Mouse (Mus musculus) heart, embryonic 16.5 days (tissue): ENCODE results near the gene Tmem86b. TPM values are rescaled to one million over a fixed set of nuclear protein-coding genes. Genes with fewer than 3 reads are reported as not detected.

Experiments used
- ATAC-seq: fragments of 200-750 bp; cut with Nextera tagmentation; replicated peaks from 2 replicates; pipeline ENCODE4 v1.8.0; 2017; ENCODE audit warnings: moderate number of reproducible peaks; ENCODE audit not compliant: insufficient read depth, low FRiP score; ENCODE audit errors: extremely low read depth
- H3K27ac ChIP-seq: fragments of 300-500 bp; sonication (generic); 2 replicates; pipeline ENCODE4 v1.5.1; 2014; ENCODE audit warnings: mild to moderate bottlenecking, low read length, control low read depth, moderate library complexity
- H3K27me3 ChIP-seq: fragments of 300-500 bp; sonication (generic); 2 replicates; pipeline ENCODE4 v1.6.1; 2014; ENCODE audit warnings: low read length, mixed read lengths; ENCODE audit not compliant: control insufficient read depth, insufficient read depth
- H3K36me3 ChIP-seq: fragments of 300-500 bp; sonication (generic); 2 replicates; pipeline ENCODE4 v1.6.1; 2014; ENCODE audit not compliant: control insufficient read depth, insufficient read depth
- H3K4me1 ChIP-seq: fragments of 300-500 bp; sonication (generic); 2 replicates; pipeline ENCODE4 v1.6.1; 2014; ENCODE audit warnings: low read length, mixed read lengths; ENCODE audit not compliant: control insufficient read depth, insufficient read depth
- H3K4me2 ChIP-seq: fragments of 300-500 bp; sonication (generic); 2 replicates; pipeline ENCODE4 v1.6.1; 2014; ENCODE audit warnings: low read depth, mild to moderate bottlenecking, control low read depth, low read length
- H3K4me3 ChIP-seq: fragments of 300-500 bp; sonication (generic); 2 replicates; pipeline ENCODE4 v1.5.1; 2014; ENCODE audit warnings: mild to moderate bottlenecking, control low read depth, low read length
- H3K9ac ChIP-seq: fragments of 300-500 bp; sonication (generic); 2 replicates; pipeline ENCODE4 v1.6.1; 2014; ENCODE audit warnings: low read length, control low read depth
- H3K9me3 ChIP-seq: fragments of 300-500 bp; sonication (generic); replicated peaks from 2 replicates; pipeline ENCODE4 v1.6.1; 2016; ENCODE audit warnings: low read length; ENCODE audit not compliant: control insufficient read depth
- WGBS: fragments of 180-500 bp; shearing (Covaris S2); extraction: QIAGEN DNeasy Blood & Tissue Kit; methylation state at CpG from one replicate; pipeline ENCODE4 v1.1.7; 2014; 5-methylcytosine and 5-hydroxymethylcytosine counted together
- polyA plus RNA-seq: library from polyadenylated mRNA; unstranded; fragments of >200 nt; fragmentation: Nextera tagmentation; extraction: Ambion mirVana; gene quantifications from 2 replicates; pipeline ENCODE4 v1.2.1, GENCODE M21; 2015

Tmem86b gene
- polyA plus RNA-seq, 1 experiment from 2014 or later: 1.5 TPM

DNA sequence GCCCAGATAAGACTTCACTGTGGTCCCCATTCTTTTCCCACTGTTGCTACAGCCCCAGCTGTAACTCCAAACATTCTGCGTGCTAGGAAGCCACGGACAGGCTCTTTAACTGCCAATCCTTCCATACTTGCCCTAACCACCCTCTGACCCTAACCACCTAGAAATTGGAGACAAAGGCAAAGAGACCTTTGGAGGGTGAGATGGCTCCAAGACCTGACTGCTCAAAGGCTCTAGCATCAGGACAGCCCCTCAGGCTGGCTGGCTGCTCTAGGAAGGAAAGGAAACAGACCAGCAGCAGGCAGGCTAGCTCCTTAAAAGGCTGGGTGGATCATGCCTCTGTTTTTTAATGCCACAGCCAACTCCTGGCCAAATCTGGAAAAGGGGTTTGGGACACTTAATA is 23.0 kb upstream of the Tmem86b start:
- WGBS: 81% methylated on average over 2 of the region's 2 CpGs
- Histone ChIP-seq H3K9ac (peak overlapping the region; percentile 31), H3K4me2 (peak overlapping the region; percentile 45), H3K9me3 (no peaks in the 10 kb centered on the region), H3K4me1 (peaks cover 56% of the 10 kb centered on the region), H3K27me3 (no peaks in the 10 kb centered on the region), H3K4me3 (peak overlapping the region; percentile 6; the same call in 1 of the 2 replicates), H3K36me3 (peaks cover 7% of the 10 kb centered on the region), H3K27ac (peak overlapping the region; percentile 79)
- ATAC-seq: no peak

- Histone ChIP-seq H3K4me1 (peaks cover 56% of the 10 kb centered on the region), H3K9me3 (no peaks in the 10 kb centered on the region), H3K9ac (peak overlapping the region; percentile 54), H3K4me2 (peak overlapping the region; percentile 45), H3K27ac (peak overlapping the region; percentile 79), H3K36me3 (peaks cover 7% of the 10 kb centered on the region), H3K27me3 (no peaks in the 10 kb centered on the region), H3K4me3 (peak overlapping the region; percentile 21)
- ATAC-seq: peak; percentile 25; the same call in 1 of the 2 replicates
- WGBS: 63% methylated on average over 7 of the region's 7 CpGs
Measured at GRCm38 (mm10) chr7:4653780-4654179, 22.6 kb upstream of the Tmem86b start.

GRCm38 (mm10) chr7:4653351-4653750 is 22.1 kb upstream of the Tmem86b start:
- peaks cover 56% of the 10 kb centered on the region for H3K4me1 ChIP-seq
- no peaks in the 10 kb centered on the region for H3K27me3 ChIP-seq
- no peaks in the 10 kb centered on the region for H3K9me3 ChIP-seq
- ATAC-seq: no peak
- H3K36me3 ChIP-seq: peaks cover 7% of the 10 kb centered on the region
- peak overlapping the region; percentile 54 for H3K9ac ChIP-seq
- 72% methylated on average over 5 of the region's 5 CpGs for WGBS
- H3K4me3 ChIP-seq: peak overlapping the region; percentile 21; the same call in 1 of the 2 replicates
- peak overlapping the region; percentile 40 for H3K4me2 ChIP-seq
- peak overlapping the region; percentile 79 for H3K27ac ChIP-seq

DNA sequence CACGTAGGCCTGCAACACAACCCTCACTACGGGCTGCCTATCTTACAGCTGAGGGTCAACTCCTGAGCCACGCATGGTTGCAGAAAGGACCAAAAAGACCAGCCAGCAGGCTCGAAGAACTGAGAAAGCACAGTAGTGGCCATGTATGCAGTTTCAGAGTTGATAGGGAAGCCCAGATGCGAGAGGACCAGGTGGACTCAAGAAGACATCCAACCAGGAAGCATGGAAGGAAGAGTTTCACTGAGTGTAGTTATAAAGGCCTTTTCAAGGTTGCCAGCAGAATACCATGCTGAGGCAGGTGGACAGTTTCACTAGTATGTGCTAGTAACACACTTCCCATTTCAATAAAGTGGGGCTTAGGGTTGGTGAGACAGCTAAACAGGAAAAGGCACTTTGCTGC is 21.5 kb upstream of the Tmem86b start:
- Histone ChIP-seq H3K36me3 (peaks cover 7% of the 10 kb centered on the region), H3K27ac (peak overlapping the region; percentile 23; the same call in 1 of the 2 replicates), H3K9me3 (no peaks in the 10 kb centered on the region), H3K27me3 (no peaks in the 10 kb centered on the region), H3K4me3 (no peak overlapping the region), H3K4me1 (peaks cover 55% of the 10 kb centered on the region), H3K4me2 (no peak overlapping the region), H3K9ac (peak overlapping the region; percentile 54)
- 55% methylated on average over 5 of the region's 5 CpGs for WGBS
- no peak for ATAC-seq

GRCm38 (mm10) chr7:4651581-4651980 is 20.4 kb upstream of the Tmem86b start:
- no peaks in the 10 kb centered on the region for H3K27me3 ChIP-seq
- no peak for ATAC-seq
- H3K4me3 ChIP-seq: no peak overlapping the region
- H3K4me1 ChIP-seq: peaks cover 51% of the 10 kb centered on the region
- 59% methylated on average over 8 of the region's 8 CpGs for WGBS
- H3K9ac ChIP-seq: no peak overlapping the region
- H3K4me2 ChIP-seq: no peak overlapping the region
- H3K36me3 ChIP-seq: peaks cover 8% of the 10 kb centered on the region
- no peak overlapping the region for H3K27ac ChIP-seq
- no peaks in the 10 kb centered on the region for H3K9me3 ChIP-seq

- Histone ChIP-seq H3K9ac (no peak overlapping the region), H3K27me3 (no peaks in the 10 kb centered on the region), H3K4me2 (no peak overlapping the region), H3K9me3 (no peaks in the 10 kb centered on the region), H3K36me3 (peaks cover 28% of the 10 kb centered on the region), H3K4me3 (no peak overlapping the region), H3K4me1 (peaks cover 20% of the 10 kb centered on the region), H3K27ac (no peak overlapping the region)
- no peak for ATAC-seq
- 80% methylated on average over 2 of the region's 2 CpGs for WGBS
Measured at GRCm38 (mm10) chr7:4647992-4648391, 16.8 kb upstream of the Tmem86b start.

GRCm38 (mm10) chr7:4647291-4647690 is 16.1 kb upstream of the Tmem86b start:
- Histone ChIP-seq H3K27me3 (no peaks in the 10 kb centered on the region), H3K4me3 (no peak overlapping the region), H3K4me1 (peaks cover 13% of the 10 kb centered on the region), H3K9ac (no peak overlapping the region; the same call in 1 of the 2 replicates), H3K36me3 (peaks cover 29% of the 10 kb centered on the region), H3K9me3 (no peaks in the 10 kb centered on the region), H3K27ac (no peak overlapping the region), H3K4me2 (no peak overlapping the region)
- WGBS: 34% methylated on average over 6 of the region's 6 CpGs
- peak; percentile 75 for ATAC-seq

GRCm38 (mm10) chr7:4646806-4647205 is 15.6 kb upstream of the Tmem86b start:
- Histone ChIP-seq H3K9ac (no peak overlapping the region; the same call in 1 of the 2 replicates), H3K27ac (no peak overlapping the region), H3K4me1 (peaks cover 9% of the 10 kb centered on the region), H3K4me3 (no peak overlapping the region), H3K27me3 (no peaks in the 10 kb centered on the region), H3K36me3 (peaks cover 33% of the 10 kb centered on the region), H3K4me2 (no peak overlapping the region), H3K9me3 (no peaks in the 10 kb centered on the region)
- WGBS: 84% methylated on average over 3 of the region's 3 CpGs
- no peak for ATAC-seq

GRCm38 (mm10) chr7:4643225-4643624 is 12.0 kb upstream of the Tmem86b start:
- peaks cover 9% of the 10 kb centered on the region for H3K4me1 ChIP-seq
- no peak overlapping the region for H3K4me3 ChIP-seq
- H3K27me3 ChIP-seq: no peaks in the 10 kb centered on the region
- WGBS: 82% methylated on average over 6 of the region's 6 CpGs
- peaks cover 55% of the 10 kb centered on the region for H3K36me3 ChIP-seq
- no peak overlapping the region for H3K4me2 ChIP-seq
- no peaks in the 10 kb centered on the region for H3K9me3 ChIP-seq
- ATAC-seq: no peak
- no peak overlapping the region for H3K27ac ChIP-seq
- H3K9ac ChIP-seq: no peak overlapping the region
